Mouse (Mus musculus): ENCODE data around the gene Tmem223. TPM values are rescaled to one million over a fixed set of nuclear protein-coding genes. Genes with fewer than 3 reads are reported as not detected.

Tmem223 gene
- polyA plus RNA-seq (2012; rRNA removed) = 207 and 209 TPM in 2 replicates

GRCm38 (mm10) chr19:8770567-8771270, at the start of gene Tmem223:
Gene Tmem223, plus strand, starts transcription at chr19:8770996.

DNA sequence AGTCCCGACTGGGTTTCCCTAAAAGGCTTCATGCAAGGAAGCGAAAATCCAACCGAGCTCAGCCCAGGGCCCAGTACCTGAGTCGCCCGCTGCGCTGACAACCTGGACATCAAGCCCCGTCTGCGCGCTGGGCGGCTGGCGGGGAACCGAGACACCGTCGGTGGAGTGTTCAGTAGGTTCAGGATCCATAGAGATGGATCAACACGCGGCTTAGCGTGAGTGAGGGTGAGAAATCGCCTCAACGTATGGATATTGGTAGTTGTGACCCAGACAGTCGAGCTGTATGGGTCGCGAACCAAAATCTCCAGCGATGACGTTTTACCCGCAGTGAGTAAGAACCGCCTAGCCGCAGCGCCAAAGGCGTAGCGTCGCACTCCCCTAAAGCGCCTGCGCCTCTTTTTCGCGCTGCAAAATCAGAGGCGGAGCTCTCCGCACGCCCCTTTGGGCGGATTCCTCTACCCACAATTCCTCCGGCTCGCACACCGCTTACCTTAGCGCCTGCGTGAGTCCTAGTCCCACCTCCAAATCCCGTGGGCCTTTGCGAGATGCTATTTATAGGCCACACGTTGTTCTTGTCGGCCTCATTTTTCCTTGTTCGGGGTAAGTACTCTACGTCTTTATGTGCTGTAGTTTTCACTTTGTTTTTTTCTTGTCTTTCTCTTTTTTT, 47.8 kb upstream of the Tmem223 start, which contains the start of gene Slc3a2:
Slc3a2 (minus strand) TSS at position 463 of the 667 bp plus-strand sequence.

DNA sequence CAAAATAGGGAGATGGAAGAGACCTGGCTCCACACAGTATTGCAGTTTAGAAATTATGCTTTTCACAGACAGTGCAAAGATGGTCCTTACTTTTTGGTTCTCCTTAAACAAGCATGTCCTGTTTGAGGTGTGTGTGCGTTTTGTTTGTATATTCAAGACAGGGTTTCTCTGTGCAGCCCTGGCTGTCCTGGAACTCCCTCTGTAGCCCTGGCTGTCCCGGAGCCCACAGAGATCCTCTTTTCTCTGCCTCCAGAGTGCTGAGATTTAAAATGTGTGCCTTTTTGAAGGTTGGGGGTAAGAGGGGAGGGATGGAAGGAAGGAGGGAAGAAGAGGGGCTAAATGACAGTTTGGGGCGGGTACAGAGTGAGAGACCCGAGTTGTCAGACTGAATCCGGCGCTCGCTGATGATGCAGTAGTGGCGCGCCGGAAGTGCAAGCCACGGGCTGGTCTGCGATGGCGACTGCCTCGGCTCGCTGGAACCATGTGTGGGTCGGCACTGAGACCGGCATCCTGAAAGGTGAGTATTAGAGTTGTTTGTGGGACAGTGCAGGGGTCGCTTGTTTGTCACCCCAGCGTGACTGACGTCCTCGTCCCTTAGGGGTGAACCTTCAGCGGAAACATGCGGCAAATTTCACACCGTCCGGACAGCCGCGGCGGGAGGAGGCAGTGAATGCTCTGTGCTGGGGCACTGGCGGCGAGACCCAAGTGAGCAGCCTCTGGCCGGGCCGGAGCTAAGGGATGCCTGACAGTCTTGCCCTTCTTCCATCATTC, 35.2 kb upstream of the Tmem223 start, which contains the start of gene Wdr74:
Wdr74 (plus strand) TSS at position 439 of the 771 bp plus-strand sequence.

GRCm38 (mm10) chr19:8740603-8741002, 30.2 kb upstream of the Tmem223 start, which contains the start of gene 1700092M07Rik:
Gene 1700092M07Rik, plus strand, starts transcription at chr19:8740718.

GRCm38 (mm10) chr19:8741243-8741869, 29.4 kb upstream of the Tmem223 start, which contains the start of gene Stx5a:
Gene Stx5a, plus strand, starts transcription at chr19:8741413.

DNA sequence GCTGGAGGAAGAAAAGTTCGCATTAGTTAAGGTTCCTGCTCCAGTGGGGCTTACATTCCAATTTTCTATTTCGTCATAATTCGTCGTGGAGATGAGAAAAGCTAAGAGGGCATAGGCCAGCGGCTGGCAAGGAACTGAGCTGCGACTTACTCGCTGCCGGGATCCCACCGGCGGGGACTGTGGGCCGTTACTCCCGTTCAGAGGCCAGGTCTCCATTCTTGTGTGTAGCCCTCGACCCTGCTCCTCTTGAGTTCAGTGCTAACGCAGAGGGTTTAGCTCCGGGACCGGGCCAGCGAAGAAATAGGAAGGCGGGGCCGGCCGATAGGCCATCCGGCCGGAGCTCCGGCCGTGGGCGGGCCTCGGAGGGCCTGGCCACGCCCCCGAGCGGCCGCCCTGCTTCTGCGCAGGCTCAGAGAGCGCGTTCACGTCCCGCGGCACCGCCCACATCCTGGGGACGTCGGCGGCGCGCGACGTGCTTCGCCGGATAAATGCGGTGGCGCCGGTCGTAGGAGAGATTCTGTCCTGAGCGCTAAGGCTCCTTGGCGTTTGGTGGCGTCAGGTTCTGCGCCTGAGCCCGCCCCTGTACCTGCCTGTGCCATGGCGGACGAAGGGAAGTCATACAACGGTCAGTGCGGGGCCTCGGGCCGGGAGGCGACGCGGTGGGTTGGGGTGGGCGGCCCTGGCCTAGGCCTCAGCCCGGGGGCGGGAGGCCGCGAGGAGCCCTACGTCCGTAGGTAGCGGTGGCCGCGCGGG, 14.0 kb upstream of the Tmem223 start, which contains the start of gene Nxf1:
Nxf1 (plus strand) TSS at position 439 of the 753 bp plus-strand sequence.

GRCm38 (mm10) chr19:8774086-8774835, 3.5 kb downstream of the Tmem223 start, which contains the start of gene Tmem179b:
Gene Tmem179b, minus strand, starts transcription at chr19:8774467.

GRCm38 (mm10) chr19:8786008-8786781, 15.4 kb downstream of the Tmem223 start, which contains the start of gene Taf6l:
Gene Taf6l, minus strand, starts transcription at chr19:8786417.

DNA sequence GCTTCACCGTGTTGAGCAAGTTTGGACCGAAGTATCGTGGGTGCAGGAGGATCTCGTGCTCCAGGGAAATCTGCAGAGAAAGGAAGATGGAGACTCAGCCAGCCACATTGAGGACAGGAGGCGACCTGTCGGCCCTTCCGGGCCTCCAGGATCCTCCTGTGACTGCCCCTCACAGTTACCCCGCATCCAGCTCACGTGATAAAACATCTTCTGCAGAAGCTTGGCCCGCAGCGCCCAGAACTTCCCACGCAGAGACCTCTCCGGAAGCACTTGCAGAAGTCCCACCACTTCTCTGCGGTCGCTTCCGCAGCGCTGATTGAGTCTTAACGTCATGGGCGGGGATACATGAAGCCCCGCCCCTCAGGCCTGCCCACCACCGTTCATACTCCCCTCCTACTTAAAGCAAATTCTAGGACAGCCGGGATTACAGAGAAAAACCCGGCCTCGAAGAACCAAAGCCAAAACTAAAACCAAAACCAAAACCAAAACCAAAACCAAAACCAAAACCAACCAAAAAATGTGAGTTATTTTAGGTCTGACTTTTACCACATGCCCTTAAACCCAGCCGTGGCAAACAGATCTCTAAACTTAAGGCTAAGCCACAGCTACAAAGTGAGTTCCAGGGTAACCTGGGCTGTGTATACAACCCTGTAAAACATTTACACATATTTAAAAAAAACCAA, 27.6 kb downstream of the Tmem223 start, which contains the start of gene Polr2g:
Polr2g (minus strand) TSS at position 314 of the 683 bp plus-strand sequence.

DNA sequence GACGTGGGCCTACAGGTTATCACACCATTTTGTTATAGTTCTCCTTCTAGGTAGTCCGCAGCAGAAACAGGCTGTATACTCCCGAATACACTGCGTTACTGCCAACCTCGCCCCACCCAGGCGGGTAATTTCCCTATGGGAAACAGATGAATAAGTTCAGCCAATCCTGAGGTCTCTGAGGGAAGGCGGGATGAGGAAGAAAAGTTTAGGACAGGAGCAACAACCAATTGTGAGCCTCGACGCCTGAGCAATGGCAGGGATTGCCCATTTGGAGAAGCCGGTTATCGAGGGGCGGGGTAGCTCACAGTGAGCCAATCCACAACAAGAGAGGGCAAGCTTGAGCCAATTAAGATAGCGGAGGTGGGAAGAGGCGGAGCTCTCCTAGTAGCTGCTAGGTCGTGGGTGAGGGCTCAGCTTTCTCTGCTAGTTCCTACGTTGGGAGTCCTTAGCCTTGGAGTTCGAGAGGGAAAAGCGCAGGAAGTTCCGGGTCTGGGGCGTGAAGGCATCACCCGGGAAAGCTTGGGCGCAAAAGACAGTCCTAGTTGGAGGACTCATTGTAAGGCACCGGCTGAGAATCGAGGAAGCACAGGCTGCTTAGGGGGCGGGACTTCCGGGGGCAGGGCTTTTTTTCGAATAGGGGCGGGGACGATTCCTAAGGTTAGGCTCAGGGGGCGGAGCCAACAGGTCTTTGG, 31.5 kb downstream of the Tmem223 start, which contains the start of gene Zbtb3:
Zbtb3 (plus strand) TSS at position 426 of the 692 bp plus-strand sequence.

DNA sequence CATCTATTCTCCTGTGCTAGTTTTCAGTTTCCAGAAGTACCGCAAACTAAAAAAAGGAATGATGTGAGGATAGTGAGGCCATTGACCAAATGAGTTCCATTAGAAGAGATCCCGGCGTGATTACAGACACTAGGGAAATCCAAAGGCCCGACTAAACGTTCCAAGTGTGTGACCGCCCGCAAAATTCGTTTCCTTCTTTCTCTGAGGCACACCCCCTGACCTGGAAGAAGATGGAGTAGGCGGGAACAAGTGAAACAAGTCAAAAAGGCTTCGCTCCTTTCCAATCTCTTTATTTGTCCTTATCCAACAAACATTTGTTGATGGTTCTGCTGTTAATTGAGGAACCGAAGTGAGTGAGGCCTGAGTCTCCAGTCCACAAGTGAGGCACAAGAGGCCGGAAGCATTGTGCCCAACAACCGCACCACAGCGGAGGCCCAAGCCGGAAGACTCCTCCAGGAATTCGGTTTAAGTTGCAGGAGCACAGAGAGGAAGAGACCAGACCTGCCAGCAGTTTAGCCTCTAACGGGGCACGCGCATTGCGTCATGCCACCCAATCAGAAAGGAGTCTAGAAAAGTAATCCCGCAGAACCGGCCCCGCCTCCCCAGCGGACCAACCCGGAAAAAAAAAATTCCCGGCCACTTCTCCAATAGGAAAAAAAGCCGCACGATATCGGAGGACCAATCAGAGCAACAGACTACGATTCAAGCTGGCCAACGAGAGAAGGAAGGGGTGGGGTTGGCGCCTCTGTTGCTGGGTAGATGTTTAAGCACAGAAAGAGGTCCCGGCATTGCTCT, 48.2 kb downstream of the Tmem223 start, which contains the start of gene Ttc9c:
Ttc9c (minus strand) TSS at position 533 of the 795 bp plus-strand sequence.

GRCm38 (mm10) chr19:8819596-8820423, 49.0 kb downstream of the Tmem223 start, which contains the start of gene Hnrnpul2:
Gene Hnrnpul2, plus strand, starts transcription at chr19:8820010.

All from central nervous system, embryonic 18 days (tissue).